Mouse (Mus musculus) layer of hippocampus, adult 9-11 months (tissue): ENCODE measurements around the gene Nme1.

Experiments
- DNase-seq: peaks from one replicate; pipeline ENCODE4 v3.0.0; 2022

The Nme1 gene

DNA sequence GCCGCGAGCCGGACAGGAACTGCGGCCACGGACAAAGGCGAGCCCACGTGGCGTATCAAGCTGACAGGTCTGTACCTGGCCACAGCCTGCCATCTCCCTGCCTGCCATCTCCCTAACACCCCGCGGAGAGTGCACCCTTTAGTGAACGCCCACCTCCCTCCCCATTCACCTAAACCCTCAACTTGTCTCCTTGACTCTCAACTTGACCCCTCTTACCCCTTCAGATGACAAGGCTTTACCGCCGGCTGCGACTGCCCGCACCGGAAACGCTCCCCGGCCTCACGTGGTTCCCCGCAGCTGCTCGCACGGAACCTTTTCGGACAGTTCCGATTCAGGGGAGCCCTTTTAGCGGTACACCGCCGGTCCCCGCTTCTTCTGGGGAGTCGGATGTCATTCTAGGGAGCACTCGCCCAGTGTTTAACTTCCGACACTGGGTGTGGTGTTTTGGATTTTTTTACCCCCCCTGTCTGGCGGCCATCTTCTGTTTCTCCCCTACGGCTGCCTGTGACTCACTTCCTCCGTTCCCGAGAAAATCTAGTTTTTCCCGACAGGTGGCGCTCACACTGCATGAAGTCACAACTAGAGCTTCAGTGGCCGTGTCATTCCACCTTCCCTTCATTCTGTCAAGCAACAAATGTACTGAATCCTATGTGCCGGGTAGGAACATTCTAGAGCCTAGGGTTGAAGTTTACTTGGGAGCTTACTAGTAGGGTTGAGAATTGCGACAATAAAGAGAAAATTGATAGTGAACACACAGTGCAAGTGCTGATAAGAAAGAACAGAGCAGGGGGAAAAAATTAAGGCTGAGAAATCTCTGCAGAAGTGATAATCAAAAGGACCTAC is at the start of gene Nme1, which contains the start of gene Gm20390:
TSS of gene Nme1 (minus strand) at position 517 of the 843 bp plus-strand sequence.
TSS of gene Gm20390 (minus strand) at position 289 of the 843 bp plus-strand sequence.
- DNase-seq, result peak; percentile 97

- DNase-seq, result no peak
These were observed 35.0 kb upstream of the Nme1 start for GRCm38 (mm10) chr11:94003346-94003745.

GRCm38 (mm10) chr11:93999276-93999675 is 31.0 kb upstream of the Nme1 start:
- no peak for DNase-seq

DNA sequence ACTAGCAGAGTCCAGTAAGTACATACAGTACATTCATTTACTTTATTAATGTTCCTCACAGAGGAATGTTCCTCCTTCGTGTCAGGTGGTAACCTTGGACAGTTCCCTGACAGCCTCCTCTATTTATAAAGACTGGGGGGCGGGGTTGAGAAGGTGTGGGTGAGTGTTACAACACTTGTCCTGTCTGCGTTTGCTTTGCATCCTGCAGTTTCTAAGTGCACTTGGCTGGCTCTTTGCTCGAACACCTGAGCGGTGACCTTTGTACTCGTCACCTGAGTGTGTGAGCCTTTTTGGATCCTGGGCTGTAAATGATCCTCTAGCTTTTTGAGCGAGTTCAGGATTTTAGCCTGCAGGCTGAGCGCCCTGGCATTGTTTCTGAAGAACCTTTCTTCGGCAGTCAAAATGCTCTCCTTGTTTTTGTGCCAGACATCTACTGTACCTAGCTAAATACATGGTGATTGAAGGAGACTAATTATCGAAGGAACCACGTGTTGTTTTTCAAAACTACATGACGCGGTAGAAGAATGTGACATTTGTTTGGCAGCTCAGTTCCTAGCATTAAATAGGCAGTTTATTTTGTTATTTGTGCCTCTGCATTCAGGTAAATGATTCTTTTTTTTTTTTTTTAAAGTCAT is 28.9 kb upstream of the Nme1 start:
- no peak for DNase-seq

- peak; percentile 57 for DNase-seq
These were observed 28.2 kb upstream of the Nme1 start for GRCm38 (mm10) chr11:93996306-93997140.

DNA sequence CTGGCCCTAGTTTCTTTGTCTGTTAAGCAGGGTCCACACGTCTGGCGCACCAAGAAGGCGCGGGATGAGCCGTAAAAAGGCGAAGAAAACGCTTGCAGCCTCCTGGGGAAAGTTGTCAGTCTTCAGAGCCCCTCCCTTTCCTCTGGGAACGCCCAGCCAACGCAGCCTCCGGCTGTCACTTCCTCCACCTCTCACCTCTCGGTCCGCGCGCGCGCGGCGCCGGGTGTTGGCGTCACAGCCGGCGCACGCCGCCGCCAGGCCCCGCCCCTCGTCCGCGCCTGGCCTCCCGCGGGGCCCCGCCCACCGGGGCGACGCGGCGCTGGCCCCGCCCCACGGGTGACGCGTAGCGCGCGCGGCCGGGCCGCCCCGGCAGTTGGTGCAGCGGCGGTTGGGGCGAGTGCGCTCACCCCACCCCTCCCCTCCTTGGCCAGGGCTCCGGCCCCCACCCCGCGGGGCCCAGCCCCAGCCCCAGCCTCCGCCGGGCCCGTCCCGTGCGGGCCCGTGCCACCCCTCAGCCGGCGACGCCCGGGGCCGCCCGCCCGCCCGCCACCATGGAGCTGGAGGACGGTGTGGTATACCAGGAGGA is 27.5 kb upstream of the Nme1 start, which contains the start of gene Spag9:
TSS of gene Spag9 (plus strand) at position 372 of the 586 bp plus-strand sequence.
- peak; percentile 95 for DNase-seq

GRCm38 (mm10) chr11:93995111-93995719 is 26.9 kb upstream of the Nme1 start:
- peak; percentile 93 for DNase-seq

- DNase-seq, result no peak
These were observed 26.2 kb upstream of the Nme1 start for GRCm38 (mm10) chr11:93994531-93994930.

DNA sequence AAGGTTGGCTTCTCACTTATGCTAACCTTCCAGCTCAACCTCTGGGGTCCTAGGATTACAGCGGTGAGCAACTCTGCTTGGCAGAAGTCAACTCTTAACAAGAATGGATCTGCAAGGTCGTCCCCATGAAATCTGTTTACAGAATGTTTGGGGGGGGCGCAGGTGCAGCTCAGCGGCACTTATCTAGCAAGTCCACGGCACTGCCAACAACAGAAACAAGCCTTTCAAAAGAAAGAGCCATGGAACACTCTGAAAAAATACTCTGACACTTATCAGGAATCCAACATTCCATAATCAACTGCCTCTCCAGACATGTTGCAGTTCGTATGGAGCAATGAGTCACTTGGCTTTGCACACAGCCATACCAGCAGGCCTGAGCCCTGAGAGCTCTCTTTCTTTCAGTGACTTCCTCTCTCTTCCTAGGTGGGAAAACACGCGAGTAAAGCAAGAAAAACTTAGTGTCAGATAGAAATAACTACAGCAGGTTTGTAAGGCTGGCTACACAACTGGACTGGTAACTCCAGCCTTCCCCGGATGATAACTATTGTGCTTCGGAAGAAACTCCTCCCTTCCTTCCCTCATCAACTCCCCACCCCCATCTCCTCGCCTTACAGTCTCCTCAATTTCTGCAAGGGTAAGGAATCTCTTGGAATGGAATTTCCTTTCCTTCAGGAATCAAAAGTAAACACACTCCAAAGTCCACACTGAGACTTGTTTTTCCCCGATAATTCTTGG is 20.2 kb upstream of the Nme1 start:
- no peak for DNase-seq

DNA sequence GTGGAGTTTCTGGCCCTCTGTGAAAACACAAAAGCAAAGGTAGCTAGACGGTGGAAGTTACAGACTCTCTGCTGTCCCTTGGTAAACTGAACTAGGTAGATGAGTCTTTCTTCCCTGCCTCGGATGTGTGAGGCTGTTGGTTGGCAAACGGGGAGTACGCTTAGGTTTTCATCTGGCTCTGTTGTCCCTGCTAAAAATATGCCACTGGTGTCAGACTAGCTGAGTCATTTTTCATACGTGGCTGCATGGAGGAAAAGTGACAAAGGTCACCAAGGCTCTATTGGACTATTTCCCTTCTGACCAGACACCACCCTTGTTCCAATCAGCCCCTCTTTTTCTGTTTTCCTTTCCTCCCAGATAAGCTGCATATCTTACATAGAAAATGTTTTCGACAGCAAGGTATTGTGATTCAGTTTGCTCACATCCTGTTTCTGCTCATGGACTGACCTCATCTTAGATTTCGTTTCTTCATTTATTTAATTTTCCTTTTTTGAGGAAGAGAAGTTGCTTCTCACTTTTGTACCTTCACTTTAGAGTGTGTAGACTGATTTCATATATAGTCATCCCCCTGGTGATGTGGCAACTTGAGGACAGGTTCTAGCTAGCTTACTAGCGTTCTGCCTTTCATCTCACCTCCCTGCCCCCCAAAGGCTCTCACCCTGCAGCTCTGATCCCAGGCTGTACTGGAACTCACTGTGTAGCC is 19.5 kb upstream of the Nme1 start:
- no peak for DNase-seq

DNA sequence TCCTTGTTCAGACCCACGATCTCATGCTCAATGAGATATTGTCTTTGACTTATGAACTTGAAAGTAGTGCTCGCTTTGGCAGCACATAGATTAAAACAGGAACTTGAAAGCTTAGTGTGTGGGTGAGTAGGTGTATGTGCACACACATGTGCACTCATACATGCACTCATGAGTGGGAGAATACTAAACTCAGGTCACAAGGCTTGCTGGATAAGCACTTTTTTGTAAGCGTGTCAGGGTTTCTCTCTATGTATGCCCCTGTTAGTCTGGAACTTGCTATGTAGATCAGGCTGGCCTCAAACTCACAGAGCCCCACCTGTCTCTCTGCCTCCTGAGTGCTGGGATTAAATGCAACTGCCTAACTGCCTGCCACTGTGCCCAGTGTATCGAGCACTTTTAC is 18.7 kb upstream of the Nme1 start:
- no peak for DNase-seq

DNA sequence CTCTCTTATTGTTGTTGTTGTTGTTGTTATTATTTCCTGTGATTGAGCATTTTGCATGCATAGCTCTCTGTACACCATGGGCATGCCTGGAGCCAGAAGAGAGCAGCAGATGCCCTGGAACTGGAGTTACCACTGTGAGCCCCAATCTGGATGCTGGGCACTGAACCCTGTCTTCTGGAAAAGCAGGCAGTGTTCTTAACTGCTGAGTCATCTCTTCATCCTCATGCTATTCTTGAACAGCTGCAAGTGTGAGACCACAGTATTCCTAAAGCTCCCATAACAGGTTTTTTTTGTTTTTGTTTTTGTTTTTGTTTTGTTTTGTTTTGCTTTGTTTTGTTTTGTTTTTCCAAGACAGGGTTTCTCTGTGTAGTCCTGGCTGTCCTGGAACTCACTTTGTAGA is 18.0 kb upstream of the Nme1 start:
- DNase-seq, result no peak

DNA sequence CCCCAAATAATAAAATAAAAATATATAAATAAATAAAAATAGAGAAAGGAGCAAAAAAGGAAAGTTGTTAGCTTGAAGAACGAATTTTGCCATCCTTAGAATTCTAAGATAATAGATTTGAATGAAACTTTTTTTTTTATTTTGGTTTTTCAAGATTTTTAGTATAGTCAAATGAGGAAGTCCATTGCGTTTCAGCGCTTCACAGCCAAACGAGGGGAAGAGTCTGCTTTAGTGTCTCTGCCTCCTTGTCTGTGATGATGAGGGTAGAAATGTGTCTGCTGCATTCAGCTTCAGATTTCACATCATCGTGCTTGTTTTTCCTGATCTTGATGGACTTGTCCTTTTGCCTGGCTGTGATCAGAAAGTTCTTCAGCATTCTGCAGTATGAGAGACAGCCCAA is 16.9 kb upstream of the Nme1 start:
- DNase-seq, result no peak

GRCm38 (mm10) chr11:93984619-93985018 is 16.3 kb upstream of the Nme1 start:
- DNase-seq, result no peak

DNA sequence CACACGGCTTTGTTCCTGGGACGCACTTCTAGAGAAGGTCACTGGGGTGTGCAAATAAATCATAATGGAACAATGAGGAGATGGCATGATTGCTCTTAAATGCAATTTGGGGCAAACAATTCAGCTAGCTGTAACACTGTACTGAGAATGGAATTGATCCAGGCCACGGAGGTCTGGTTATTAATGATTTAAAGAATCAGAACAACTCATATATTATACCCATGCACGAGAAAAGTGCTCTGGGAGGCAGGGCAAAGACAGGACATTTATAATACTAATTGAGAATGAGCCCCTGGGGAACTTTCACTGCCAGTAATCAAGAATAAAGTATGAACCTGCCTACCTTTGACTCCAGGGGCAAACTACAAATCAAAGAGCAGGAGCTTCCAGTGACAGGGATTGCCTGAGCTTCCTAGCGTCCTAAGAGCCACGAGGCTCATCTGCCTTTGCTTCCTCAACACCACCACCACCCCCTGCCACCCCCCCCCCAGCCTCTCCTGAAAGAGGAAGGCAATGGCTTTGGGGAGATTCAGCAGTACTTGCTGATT is 11.3 kb upstream of the Nme1 start:
- no peak for DNase-seq

GRCm38 (mm10) chr11:93972951-93973350 is 4.6 kb upstream of the Nme1 start:
- no peak for DNase-seq

- no peak for DNase-seq
These were observed 1.5 kb upstream of the Nme1 start for GRCm38 (mm10) chr11:93969799-93970198.

GRCm38 (mm10) chr11:93969171-93969570 is 850 bp upstream of the Nme1 start:
- DNase-seq, result no peak

GRCm38 (mm10) chr11:93968848-93969128 is 467 bp upstream of the Nme1 start:
- no peak for DNase-seq

DNA sequence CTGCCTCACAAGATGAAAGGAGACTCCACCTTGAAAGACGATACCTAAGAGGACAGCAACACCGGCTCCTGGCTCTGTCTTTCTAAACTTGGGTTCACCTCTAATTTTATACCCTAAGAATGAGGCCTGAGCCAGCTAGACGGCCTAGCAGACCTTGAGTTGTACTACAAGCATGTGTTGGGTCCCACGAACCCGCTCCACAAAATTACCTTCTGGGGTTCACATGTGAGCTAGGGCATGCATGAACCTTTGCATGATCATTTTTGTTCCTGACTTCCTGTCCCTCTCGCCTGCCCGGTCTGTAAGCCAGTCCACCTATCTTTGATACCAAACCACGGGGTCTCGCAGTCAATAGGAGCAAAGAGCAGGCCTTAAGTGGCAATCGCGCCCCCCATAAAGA is 940 bp downstream of the Nme1 start:
- no peak for DNase-seq

DNA sequence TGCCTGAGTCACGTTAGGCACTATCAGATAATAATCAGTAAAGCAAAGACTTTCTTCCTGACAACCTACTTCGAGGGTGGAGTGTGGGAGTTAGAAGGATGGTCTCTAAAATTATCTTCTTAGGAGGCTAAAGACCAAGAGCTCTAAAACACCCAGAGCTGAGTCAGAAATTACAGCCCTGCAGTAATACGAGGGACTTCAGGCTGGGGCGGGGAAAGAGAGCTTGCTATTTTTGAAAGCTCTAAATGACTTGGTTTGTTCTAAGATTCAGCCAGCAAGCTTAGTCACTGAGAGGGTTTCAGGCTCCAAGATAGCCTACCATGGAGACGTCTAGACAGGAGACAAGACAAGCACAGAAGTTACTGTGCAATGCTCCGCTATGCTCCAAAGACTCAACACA is 2.9 kb downstream of the Nme1 start:
- DNase-seq, result no peak
